Mouse (Mus musculus) cerebellum, adult 2 months (tissue): ENCODE results near the gene Ackr3. TPM values are rescaled to one million over a fixed set of nuclear protein-coding genes. Genes with fewer than 3 reads are reported as not detected.

Experiments used
- DNase-seq, 2 experiments: peaks; one replicate each; pipeline ENCODE4 v3.0.0; 2021
- H3K27ac ChIP-seq: fragments of 200-500 bp; 2 replicates; pipeline ENCODE4 v1.5.1; 2012; ENCODE audit warnings: low read length, control low read depth, inconsistent platforms; ENCODE audit not compliant: insufficient read depth
- H3K27me3 ChIP-seq: fragments of 200-500 bp; 2 replicates; pipeline ENCODE4 v1.6.1; 2012; ENCODE audit warnings: inconsistent platforms, mild to moderate bottlenecking, low read length, moderate library complexity; ENCODE audit not compliant: control insufficient read depth, insufficient read depth
- H3K4me1 ChIP-seq: fragments of 200-500 bp; 2 replicates; pipeline ENCODE4 v1.6.1; 2011; ENCODE audit warnings: low read length; ENCODE audit not compliant: control insufficient read depth, insufficient read depth
- H3K4me3 ChIP-seq: fragments of 200-500 bp; replicated peaks from 2 replicates; pipeline ENCODE3; 2011; ENCODE audit warnings: mild to moderate bottlenecking, low read depth, low read length, control low read depth; ENCODE audit not compliant: insufficient read depth
- CTCF ChIP-seq: fragments of 200-500 bp; IDR thresholded peaks from 2 replicates; pipeline ENCODE4 v1.5.1; 2011; ENCODE audit warnings: low read depth, mild to moderate bottlenecking, control low read depth, low read length, moderate library complexity, borderline replicate concordance; ENCODE audit not compliant: insufficient read depth
- POLR2A ChIP-seq: fragments of 200-500 bp; IDR thresholded peaks from 2 replicates; pipeline ENCODE4 v1.6.1; 2011; ENCODE audit warnings: low read length, control low read depth, borderline replicate concordance; ENCODE audit not compliant: insufficient read depth
- WGBS: fragments of 180-500 bp; shearing (Covaris S2); methylation state at CpG from one replicate; pipeline ENCODE4 v1.1.7; 2018; 5-methylcytosine and 5-hydroxymethylcytosine counted together
- polyA plus RNA-seq: library from polyadenylated mRNA; depleted of rRNA; stranded (reverse); fragments of >200 nt; gene quantifications from 2 replicates; pipeline ENCODE4 v1.2.3, GENCODE M21; 2012

The Ackr3 gene
- polyA plus RNA-seq, 1 experiment, result 17.3 TPM

- DNase-seq, result no peak
- H3K27ac ChIP-seq, result no peak overlapping the region
- H3K27me3 ChIP-seq, result no peaks in the 10 kb centered on the region
- H3K4me1 ChIP-seq, result peaks cover 4% of the 10 kb centered on the region; the same call in 1 of the 2 replicates
- TF ChIP-seq CTCF, result no peak
- no peak overlapping the region for H3K4me3 ChIP-seq
These were observed 28.7 kb downstream of the Ackr3 start for GRCm38 (mm10) chr1:90232491-90232885.

GRCm38 (mm10) chr1:90234620-90235054 is 30.9 kb downstream of the Ackr3 start:
- Histone ChIP-seq H3K4me1 (no peaks in the 10 kb centered on the region), H3K27me3 (no peaks in the 10 kb centered on the region), H3K27ac (no peak overlapping the region), H3K4me3 (no peak overlapping the region)
- no peak for TF ChIP-seq CTCF
- TF ChIP-seq POLR2A, result no peak
- DNase-seq, result no peak
- WGBS, result 88% methylated on average over 11 of the region's 11 CpGs

GRCm38 (mm10) chr1:90236640-90237039 is 32.9 kb downstream of the Ackr3 start:
- DNase-seq, result no peak
- Histone ChIP-seq H3K27ac (no peak overlapping the region), H3K4me3 (no peak overlapping the region), H3K4me1 (no peaks in the 10 kb centered on the region), H3K27me3 (no peaks in the 10 kb centered on the region)
- TF ChIP-seq POLR2A (no peak), CTCF (no peak)
- 89% methylated on average over 2 of the region's 2 CpGs for WGBS

- 54% methylated on average over 9 of the region's 9 CpGs for WGBS
- H3K27me3 ChIP-seq, result no peaks in the 10 kb centered on the region
- no peak overlapping the region for H3K27ac ChIP-seq
- no peak for DNase-seq
- H3K4me1 ChIP-seq, result no peaks in the 10 kb centered on the region
- TF ChIP-seq POLR2A (no peak), CTCF (no peak)
- H3K4me3 ChIP-seq, result no peak overlapping the region
These were observed 34.5 kb downstream of the Ackr3 start for GRCm38 (mm10) chr1:90238095-90238888.

- no peak for TF ChIP-seq POLR2A
- no peak for TF ChIP-seq CTCF
- Histone ChIP-seq H3K4me1 (no peaks in the 10 kb centered on the region), H3K4me3 (no peak overlapping the region), H3K27ac (no peak overlapping the region), H3K27me3 (no peaks in the 10 kb centered on the region)
- WGBS, result 71% methylated on average over 16 of the region's 16 CpGs
- peak in 1 of 2 experiments; percentile 18 for DNase-seq
These were observed 35.8 kb downstream of the Ackr3 start for GRCm38 (mm10) chr1:90239336-90240225.

- Histone ChIP-seq H3K27ac (no peak overlapping the region), H3K27me3 (no peaks in the 10 kb centered on the region), H3K4me3 (no peak overlapping the region), H3K4me1 (no peaks in the 10 kb centered on the region)
- no peak for DNase-seq
- TF ChIP-seq CTCF (no peak), POLR2A (no peak)
- 97% methylated on average over 4 of the region's 4 CpGs for WGBS
These were observed 36.5 kb downstream of the Ackr3 start for GRCm38 (mm10) chr1:90240287-90240686.

- WGBS, result 92% methylated on average over 8 of the region's 8 CpGs
- no peak for DNase-seq
- H3K4me3 ChIP-seq, result no peak overlapping the region
These were observed 38.7 kb downstream of the Ackr3 start for GRCm38 (mm10) chr1:90242444-90242989.

More at GRCm38 (mm10) chr1:90242444-90242989, 38.7 kb downstream of the Ackr3 start:
- Histone ChIP-seq H3K27ac (no peak overlapping the region), H3K27me3 (no peaks in the 10 kb centered on the region), H3K4me1 (no peaks in the 10 kb centered on the region)
- no peak for TF ChIP-seq CTCF
- TF ChIP-seq POLR2A, result no peak
